Mouse (Mus musculus): ENCODE data around the gene Ccz1. TPM values are rescaled to one million over a fixed set of nuclear protein-coding genes. Genes with fewer than 3 reads are reported as not detected.

Ccz1 gene
- polyA plus RNA-seq (2012; rRNA removed) = 25.7 and 31.1 TPM in 2 replicates

- Histone ChIP-seq H3K36me3 (ENCODE audit: control insufficient read depth, insufficient read depth, low read length) (peaks cover 2% of the 10 kb centered on the region; the same call in 1 of the 2 replicates), H3K4me3 (ENCODE audit: control insufficient read depth, low read depth, low read length) (peak within 1 kb of the TSS; percentile 87), H3K27ac (ENCODE audit: control insufficient read depth, insufficient read depth, low read depth, low read length) (peak within 1 kb of the TSS; percentile 58), H3K27me3 (ENCODE audit: control insufficient read depth, insufficient read depth, low read length) (no peaks in the 10 kb centered on the region), H3K4me1 (ENCODE audit: control insufficient read depth, insufficient read depth, low read length) (peaks cover 3% of the 10 kb centered on the region; the same call in 1 of the 2 replicates)
- TF ChIP-seq POLR2A (IDR thresholded peaks at IDR 0.05; ENCODE audit: control insufficient read depth, low read depth, low read length) = peak; percentile 68
- no peak for TF ChIP-seq CTCF (IDR thresholded peaks at IDR 0.05; ENCODE audit: control insufficient read depth, insufficient read depth, insufficient replicate concordance, low read depth, low read length)
Observed at GRCm38 (mm10) chr5:144014551-144015311, at the start of gene Ccz1. Ccz1 (minus strand) TSS chr5:144014877.

- H3K4me1 ChIP-seq (ENCODE audit: control insufficient read depth, insufficient read depth, low read length) = no peaks in the 10 kb centered on the region
- no peaks in the 10 kb centered on the region for H3K27me3 ChIP-seq (ENCODE audit: control insufficient read depth, insufficient read depth, low read length)
- H3K4me3 ChIP-seq (ENCODE audit: control insufficient read depth, low read depth, low read length) = no peak overlapping the region
- H3K36me3 ChIP-seq (ENCODE audit: control insufficient read depth, insufficient read depth, low read length) = no peaks in the 10 kb centered on the region
- TF ChIP-seq POLR2A (IDR thresholded peaks at IDR 0.05; ENCODE audit: control insufficient read depth, low read depth, low read length) (no peak), CTCF (IDR thresholded peaks at IDR 0.05; ENCODE audit: control insufficient read depth, insufficient read depth, insufficient replicate concordance, low read depth, low read length) (no peak)
- no peak overlapping the region for H3K27ac ChIP-seq (ENCODE audit: control insufficient read depth, insufficient read depth, low read depth, low read length)
Observed at GRCm38 (mm10) chr5:144064093-144064492, 49.4 kb upstream of the Ccz1 start.

GRCm38 (mm10) chr5:144054340-144054739 is 39.7 kb upstream of the Ccz1 start:
- TF ChIP-seq CTCF (IDR thresholded peaks at IDR 0.05; ENCODE audit: control insufficient read depth, insufficient read depth, insufficient replicate concordance, low read depth, low read length) = no peak
- no peak for TF ChIP-seq POLR2A (IDR thresholded peaks at IDR 0.05; ENCODE audit: control insufficient read depth, low read depth, low read length)
- H3K27me3 ChIP-seq (ENCODE audit: control insufficient read depth, insufficient read depth, low read length) = no peaks in the 10 kb centered on the region
- no peaks in the 10 kb centered on the region for H3K4me1 ChIP-seq (ENCODE audit: control insufficient read depth, insufficient read depth, low read length)
- no peak overlapping the region for H3K27ac ChIP-seq (ENCODE audit: control insufficient read depth, insufficient read depth, low read depth, low read length)
- no peak overlapping the region for H3K4me3 ChIP-seq (ENCODE audit: control insufficient read depth, low read depth, low read length)
- H3K36me3 ChIP-seq (ENCODE audit: control insufficient read depth, insufficient read depth, low read length) = no peaks in the 10 kb centered on the region

- no peaks in the 10 kb centered on the region for H3K4me1 ChIP-seq (ENCODE audit: control insufficient read depth, insufficient read depth, low read length)
- no peak for TF ChIP-seq CTCF (IDR thresholded peaks at IDR 0.05; ENCODE audit: control insufficient read depth, insufficient read depth, insufficient replicate concordance, low read depth, low read length)
- no peak for TF ChIP-seq POLR2A (IDR thresholded peaks at IDR 0.05; ENCODE audit: control insufficient read depth, low read depth, low read length)
- no peak overlapping the region for H3K4me3 ChIP-seq (ENCODE audit: control insufficient read depth, low read depth, low read length)
- no peaks in the 10 kb centered on the region for H3K27me3 ChIP-seq (ENCODE audit: control insufficient read depth, insufficient read depth, low read length)
- H3K27ac ChIP-seq (ENCODE audit: control insufficient read depth, insufficient read depth, low read depth, low read length) = no peak overlapping the region
- H3K36me3 ChIP-seq (ENCODE audit: control insufficient read depth, insufficient read depth, low read length) = no peaks in the 10 kb centered on the region
Observed at GRCm38 (mm10) chr5:144053450-144053849, 38.8 kb upstream of the Ccz1 start.

- TF ChIP-seq POLR2A (IDR thresholded peaks at IDR 0.05; ENCODE audit: control insufficient read depth, low read depth, low read length) (no peak), CTCF (IDR thresholded peaks at IDR 0.05; ENCODE audit: control insufficient read depth, insufficient read depth, insufficient replicate concordance, low read depth, low read length) (peak; percentile 50; the same call in 1 of the 2 replicates)
- Histone ChIP-seq H3K27ac (ENCODE audit: control insufficient read depth, insufficient read depth, low read depth, low read length) (no peak overlapping the region), H3K4me1 (ENCODE audit: control insufficient read depth, insufficient read depth, low read length) (no peaks in the 10 kb centered on the region), H3K4me3 (ENCODE audit: control insufficient read depth, low read depth, low read length) (no peak overlapping the region), H3K27me3 (ENCODE audit: control insufficient read depth, insufficient read depth, low read length) (no peaks in the 10 kb centered on the region), H3K36me3 (ENCODE audit: control insufficient read depth, insufficient read depth, low read length) (no peaks in the 10 kb centered on the region)
Observed at GRCm38 (mm10) chr5:144051268-144051667, 36.6 kb upstream of the Ccz1 start.

- Histone ChIP-seq H3K36me3 (ENCODE audit: control insufficient read depth, insufficient read depth, low read length) (no peaks in the 10 kb centered on the region), H3K27ac (ENCODE audit: control insufficient read depth, insufficient read depth, low read depth, low read length) (no peak overlapping the region), H3K4me1 (ENCODE audit: control insufficient read depth, insufficient read depth, low read length) (no peaks in the 10 kb centered on the region), H3K4me3 (ENCODE audit: control insufficient read depth, low read depth, low read length) (no peak overlapping the region), H3K27me3 (ENCODE audit: control insufficient read depth, insufficient read depth, low read length) (no peaks in the 10 kb centered on the region)
- no peak for TF ChIP-seq POLR2A (IDR thresholded peaks at IDR 0.05; ENCODE audit: control insufficient read depth, low read depth, low read length)
- no peak for TF ChIP-seq CTCF (IDR thresholded peaks at IDR 0.05; ENCODE audit: control insufficient read depth, insufficient read depth, insufficient replicate concordance, low read depth, low read length)
Observed at GRCm38 (mm10) chr5:144049881-144050280, 35.2 kb upstream of the Ccz1 start.

- H3K4me1 ChIP-seq (ENCODE audit: control insufficient read depth, insufficient read depth, low read length) = no peaks in the 10 kb centered on the region
- TF ChIP-seq POLR2A (IDR thresholded peaks at IDR 0.05; ENCODE audit: control insufficient read depth, low read depth, low read length) (no peak), CTCF (IDR thresholded peaks at IDR 0.05; ENCODE audit: control insufficient read depth, insufficient read depth, insufficient replicate concordance, low read depth, low read length) (no peak)
Observed at GRCm38 (mm10) chr5:144047324-144047723, 32.6 kb upstream of the Ccz1 start.

More at GRCm38 (mm10) chr5:144047324-144047723, 32.6 kb upstream of the Ccz1 start:
- no peaks in the 10 kb centered on the region for H3K27me3 ChIP-seq (ENCODE audit: control insufficient read depth, insufficient read depth, low read length)
- no peak overlapping the region for H3K4me3 ChIP-seq (ENCODE audit: control insufficient read depth, low read depth, low read length)
- H3K36me3 ChIP-seq (ENCODE audit: control insufficient read depth, insufficient read depth, low read length) = no peaks in the 10 kb centered on the region
- no peak overlapping the region for H3K27ac ChIP-seq (ENCODE audit: control insufficient read depth, insufficient read depth, low read depth, low read length)
